Mouse (Mus musculus) layer of hippocampus, postnatal 14 days (tissue): Measurements from ENCODE around the gene Mettl7b. TPM values are rescaled to one million over a fixed set of nuclear protein-coding genes. Genes with fewer than 3 reads are reported as not detected.

Experiments used
- DNase-seq, 2 experiments: peaks; one replicate each; pipeline ENCODE4 v3.0.0; 2021 to 2022; ENCODE audit warnings: low spot score in 2 of 2, mixed read lengths in 1 of 2
- total RNA-seq, 2 experiments: library from RNA; stranded (reverse); gene quantifications; 2 replicates each; pipeline ENCODE4 v1.2.3; 2021

Gene Mettl7b
- total RNA-seq, 2 experiments from 2014 or later = not detected

GRCm38 (mm10) chr10:128921251-128921650 is 39.5 kb downstream of the Mettl7b start:
- no peak for DNase-seq

GRCm38 (mm10) chr10:128920736-128921161 is 40.0 kb downstream of the Mettl7b start:
- DNase-seq = no peak

GRCm38 (mm10) chr10:128919966-128920365 is 40.8 kb downstream of the Mettl7b start:
- no peak for DNase-seq

- DNase-seq = no peak
These were observed 41.6 kb downstream of the Mettl7b start for GRCm38 (mm10) chr10:128919203-128919631.

GRCm38 (mm10) chr10:128918246-128918645 is 42.5 kb downstream of the Mettl7b start:
- peak; percentile 58 to 76 for DNase-seq

GRCm38 (mm10) chr10:128917400-128917799 is 43.4 kb downstream of the Mettl7b start:
- DNase-seq = no peak

GRCm38 (mm10) chr10:128916665-128917064 is 44.1 kb downstream of the Mettl7b start:
- DNase-seq = no peak

GRCm38 (mm10) chr10:128915550-128915949 is 45.2 kb downstream of the Mettl7b start:
- no peak for DNase-seq

- DNase-seq = no peak
These were observed 47.1 kb downstream of the Mettl7b start for GRCm38 (mm10) chr10:128913696-128914095.

- peak; percentile 91 to 93 for DNase-seq
These were observed 47.6 kb downstream of the Mettl7b start for GRCm38 (mm10) chr10:128913219-128913618.

- DNase-seq = no peak
These were observed 48.0 kb downstream of the Mettl7b start for GRCm38 (mm10) chr10:128912791-128913190.

- no peak for DNase-seq
These were observed 48.5 kb downstream of the Mettl7b start for GRCm38 (mm10) chr10:128912268-128912667.

- no peak for DNase-seq
These were observed 49.4 kb downstream of the Mettl7b start for GRCm38 (mm10) chr10:128911430-128911829.

GRCm38 (mm10) chr10:128910066-128910841 is 50.5 kb downstream of the Mettl7b start:
- peak in 1 of 2 experiments; percentile 63 for DNase-seq

GRCm38 (mm10) chr10:128909567-128910028 is 51.2 kb downstream of the Mettl7b start:
- peak; percentile 63 to 71 for DNase-seq

GRCm38 (mm10) chr10:128908778-128909448 is 51.9 kb downstream of the Mettl7b start:
- DNase-seq = no peak

Other genes with a start within 250 kb of the Mettl7b start
- gene Dgka, start 216.1 kb downstream of the Mettl7b start, total RNA-seq = 10 to 100 TPM; 10.4 to 10.5 TPM
- 10 to 100 TPM; 30.2 to 31.0 TPM for gene Pym1, start 213.1 kb downstream of the Mettl7b start, total RNA-seq
- 1 to 10 TPM in 1 of 2 experiments, under 1 TPM in 1; 0.83 to 1.2 TPM for gene Mmp19, start 170.1 kb downstream of the Mettl7b start, total RNA-seq
- gene Dnajc14, start 156.9 kb downstream of the Mettl7b start, total RNA-seq = 10 to 100 TPM; 63.7 to 67.1 TPM
- 10 to 100 TPM; 12.6 to 13.1 TPM for gene Tmem198b, start 156.6 kb downstream of the Mettl7b start, total RNA-seq
- gene Sarnp, start 143.7 kb downstream of the Mettl7b start, total RNA-seq = 10 to 100 TPM; 35.5 to 42.2 TPM
- 10 to 100 TPM in 1 of 2 experiments, 1 to 10 TPM in 1; 7.4 to 10.4 TPM for gene Ormdl2, start 139.3 kb downstream of the Mettl7b start, total RNA-seq
- 10 to 100 TPM; 23.3 to 26.4 TPM for gene Gdf11, start 69.3 kb downstream of the Mettl7b start, total RNA-seq
- 10 to 100 TPM; 76.7 to 86.1 TPM for gene Cd63, start 60.0 kb downstream of the Mettl7b start, total RNA-seq
- gene Rdh5, start 38.1 kb downstream of the Mettl7b start, total RNA-seq = 1 to 10 TPM; 8.1 to 8.8 TPM
- 10 to 100 TPM; 96.9 to 98.1 TPM for gene Bloc1s1, start 37.0 kb downstream of the Mettl7b start, total RNA-seq
- gene Itga7, start 27.2 kb downstream of the Mettl7b start, total RNA-seq = 10 to 100 TPM; 28.1 to 28.5 TPM
- not detected for gene Olfr9, start 28.4 kb upstream of the Mettl7b start, total RNA-seq
- not detected for gene Olfr763, start 49.8 kb upstream of the Mettl7b start, total RNA-seq
- gene Olfr764-ps1, start 78.9 kb upstream of the Mettl7b start, total RNA-seq = not detected
- not detected for gene Olfr765, start 89.0 kb upstream of the Mettl7b start, total RNA-seq
- not detected for gene Olfr766-ps1, start 108.0 kb upstream of the Mettl7b start, total RNA-seq
- not detected for gene Olfr767, start 121.9 kb upstream of the Mettl7b start, total RNA-seq
- not detected for gene Olfr768, start 138.4 kb upstream of the Mettl7b start, total RNA-seq
- gene Olfr769, start 156.9 kb upstream of the Mettl7b start, total RNA-seq = not detected
- not detected for gene Olfr770, start 178.0 kb upstream of the Mettl7b start, total RNA-seq
- not detected for gene Olfr771, start 203.8 kb upstream of the Mettl7b start, total RNA-seq
- not detected for gene Olfr772, start 216.9 kb upstream of the Mettl7b start, total RNA-seq
- not detected for gene Olfr773, start 226.4 kb upstream of the Mettl7b start, total RNA-seq